Mouse (Mus musculus) induced T-regulatory cell, adult 2 months (primary cell): ENCODE data around the gene Ifna2.

Experiments
- DNase-seq: peaks from one replicate; pipeline ENCODE4 v3.0.0-alpha.2; 2012; ENCODE audit warnings: low read depth

The Ifna2 gene

DNA sequence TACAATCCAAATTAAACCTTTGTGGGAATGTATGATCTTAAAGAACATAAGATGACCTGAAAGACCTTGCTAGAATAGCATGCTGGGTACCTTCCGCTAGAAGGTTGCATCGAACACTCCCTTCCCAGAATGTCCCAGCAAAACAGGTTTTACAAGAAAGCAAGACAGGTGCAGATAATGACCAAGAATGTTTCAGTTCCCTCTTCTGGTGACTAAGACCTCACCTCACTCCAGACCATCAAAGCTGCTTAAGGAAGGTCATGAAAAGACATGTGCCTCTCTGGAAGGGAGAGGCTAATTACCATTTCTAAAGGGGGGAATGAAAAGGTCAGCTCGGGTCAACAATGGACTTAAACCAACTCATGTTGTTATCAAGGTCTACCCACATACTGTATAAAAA, 30.1 kb downstream of the Ifna2 start:
- no peak for DNase-seq

- DNase-seq = no peak
Measured at GRCm38 (mm10) chr4:88644359-88644758, 39.4 kb downstream of the Ifna2 start, which contains the start of gene Ifna13. Gene Ifna13, minus strand, starts transcription at chr4:88644459.

GRCm38 (mm10) chr4:88642526-88642925, 41.2 kb downstream of the Ifna2 start:
- DNase-seq = peak; percentile 12

GRCm38 (mm10) chr4:88641077-88641831, 42.5 kb downstream of the Ifna2 start:
- DNase-seq = peak; percentile 100

DNA sequence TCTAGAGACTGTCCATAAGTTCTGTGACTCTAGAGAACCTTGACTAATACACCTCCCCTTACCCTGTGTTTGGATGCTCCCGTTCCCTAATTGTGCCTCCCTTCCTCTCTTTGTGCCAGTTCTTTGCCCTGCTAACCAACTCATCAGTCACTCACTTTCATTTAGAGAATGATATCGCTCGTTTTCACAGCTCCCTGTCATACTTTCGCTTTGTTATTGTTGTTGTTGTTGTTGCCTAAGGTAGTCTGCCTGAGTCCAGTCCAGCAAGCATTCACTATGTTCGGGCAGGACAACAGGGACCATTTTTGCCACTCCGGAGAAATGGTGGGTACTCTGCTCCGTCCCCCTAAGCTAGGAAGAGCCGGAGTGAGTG, 43.0 kb downstream of the Ifna2 start:
- no peak for DNase-seq

DNA sequence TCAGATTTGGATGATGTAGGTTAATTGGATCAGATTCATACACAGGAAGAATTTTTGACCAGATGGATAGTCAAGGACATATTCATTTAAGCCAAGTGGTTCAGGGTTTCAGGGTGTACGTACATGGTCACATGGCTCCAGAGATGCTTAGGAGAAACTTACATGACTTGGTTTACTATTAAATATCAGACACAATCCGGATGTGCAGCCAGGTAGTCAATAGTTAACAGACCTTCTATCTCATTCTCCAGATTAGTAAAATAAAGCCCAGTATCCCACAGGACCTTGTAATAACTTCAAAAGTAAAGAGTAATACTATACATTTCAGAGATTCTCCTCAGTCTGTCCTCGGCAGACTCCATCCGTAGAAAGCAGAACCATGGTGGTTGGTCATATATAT, 49.4 kb downstream of the Ifna2 start, which contains the start of gene C87499:
C87499 (minus strand) TSS at position 101 of the 400 bp plus-strand sequence.
- no peak for DNase-seq
